Mouse (Mus musculus): ENCODE data around the gene Aadacl3. TPM values are rescaled to one million over a fixed set of nuclear protein-coding genes. Genes with fewer than 3 reads are reported as not detected.

The Aadacl3 gene
- total and polyA plus RNA-seq, 3 experiments, result not detected

GRCm38 (mm10) chr4:144441095-144441494, 22.5 kb downstream of the Aadacl3 start:
- H3K9ac ChIP-seq (ENCODE audit: control insufficient read depth, low read depth, low read length, poor library complexity, severe bottlenecking), result no peak overlapping the region
- H3K79me2 ChIP-seq (ENCODE audit: control insufficient read depth, insufficient read depth, low read length, poor library complexity), result no peaks in the 10 kb centered on the region
- H3K27me3 ChIP-seq (ENCODE audit: control insufficient read depth in 1 of 2, insufficient read depth in 2 of 2, low read length in 2 of 2), result no peaks in the 10 kb centered on the region
- no peak for TF ChIP-seq E2F4 (IDR thresholded peaks at IDR 0.05; ENCODE audit: borderline replicate concordance, low read depth, low read length)
- TF ChIP-seq CHD2 (IDR thresholded peaks at IDR 0.05; ENCODE audit: low read length), result no peak
- no peak for TF ChIP-seq MXI1 (IDR thresholded peaks at IDR 0.05; ENCODE audit: low read depth, low read length)
- TF ChIP-seq ZKSCAN1 (IDR thresholded peaks at IDR 0.05; ENCODE audit: low read depth, low read length), result no peak
- TF ChIP-seq RCOR1 (IDR thresholded peaks at IDR 0.05; ENCODE audit: low read depth, low read length), result no peak
- no peak for TF ChIP-seq ZMIZ1 (IDR thresholded peaks at IDR 0.05; ENCODE audit: low read depth, low read length)
- no peak for TF ChIP-seq POLR2AphosphoS2 (IDR thresholded peaks at IDR 0.05; ENCODE audit: low read length)
- TF ChIP-seq ZNF384 (IDR thresholded peaks at IDR 0.05; ENCODE audit: low read depth, low read length), result no peak
- no peak for TF ChIP-seq TCF12 (IDR thresholded peaks at IDR 0.05; ENCODE audit: low read depth, low read length)
- no peak for TF ChIP-seq CHD1 (IDR thresholded peaks at IDR 0.05; ENCODE audit: low read depth, low read length)
- no peak overlapping the region for H3K4me3 ChIP-seq (ENCODE audit: control insufficient read depth in 1 of 2, insufficient read depth in 1 of 2, low read depth in 2 of 2, low read length in 2 of 2)
- H3K4me1 ChIP-seq (ENCODE audit: control insufficient read depth in 1 of 2, insufficient read depth in 2 of 2, low read length in 2 of 2), result no peaks in the 10 kb centered on the region
- H3K27ac ChIP-seq (ENCODE audit: control insufficient read depth, low read depth, low read length), result no peak overlapping the region
- H3K9me3 ChIP-seq (replicated peaks; ENCODE audit: insufficient read depth, low read length), result no peaks in the 10 kb centered on the region
- no peaks in the 10 kb centered on the region for H3K36me3 ChIP-seq (ENCODE audit: control insufficient read depth in 1 of 2, insufficient read depth in 2 of 2, low read length in 2 of 2)
- no peak for DNase-seq (ENCODE audit: low read depth, low spot score)

- Histone ChIP-seq H3K9ac (ENCODE audit: control insufficient read depth, low read depth, low read length, poor library complexity, severe bottlenecking) (no peak within 1 kb of the TSS), H3K4me1 (ENCODE audit: control insufficient read depth in 1 of 2, insufficient read depth in 2 of 2, low read length in 2 of 2) (no peaks in the 10 kb centered on the region), H3K27me3 (ENCODE audit: control insufficient read depth in 1 of 2, insufficient read depth in 2 of 2, low read length in 2 of 2) (no peaks in the 10 kb centered on the region), H3K4me3 (ENCODE audit: control insufficient read depth in 1 of 2, insufficient read depth in 1 of 2, low read depth in 2 of 2, low read length in 2 of 2) (no peak within 1 kb of the TSS), H3K36me3 (ENCODE audit: control insufficient read depth in 1 of 2, insufficient read depth in 2 of 2, low read length in 2 of 2) (no peaks in the 10 kb centered on the region), H3K27ac (ENCODE audit: control insufficient read depth, low read depth, low read length) (no peak within 1 kb of the TSS), H3K79me2 (ENCODE audit: control insufficient read depth, insufficient read depth, low read length, poor library complexity) (no peaks in the 10 kb centered on the region), H3K9me3 (replicated peaks; ENCODE audit: insufficient read depth, low read length) (no peaks in the 10 kb centered on the region)
- no peak for DNase-seq (ENCODE audit: low read depth, low spot score)
- TF ChIP-seq RCOR1 (IDR thresholded peaks at IDR 0.05; ENCODE audit: low read depth, low read length) (no peak), NELFE (IDR thresholded peaks at IDR 0.05; ENCODE audit: low read depth, low read length) (no peak), ETS1 (IDR thresholded peaks at IDR 0.05; ENCODE audit: low read depth, low read length) (no peak), ZKSCAN1 (IDR thresholded peaks at IDR 0.05; ENCODE audit: low read depth, low read length) (no peak), GABPA (IDR thresholded peaks at IDR 0.05; ENCODE audit: low read depth, low read length) (no peak), MYB (IDR thresholded peaks at IDR 0.05; ENCODE audit: low read depth, low read length) (no peak), BHLHE40 (IDR thresholded peaks at IDR 0.05; ENCODE audit: borderline replicate concordance, low read depth, low read length) (no peak), USF1 (IDR thresholded peaks at IDR 0.05; ENCODE audit: low read depth, low read length) (no peak), HCFC1 (IDR thresholded peaks at IDR 0.05; ENCODE audit: low read depth, low read length) (no peak), CTCF (IDR thresholded peaks at IDR 0.05 in 2 of 3, conservative IDR thresholded peaks at IDR 0.05 in 1 of 3; ENCODE audit: control insufficient read depth in 1 of 3, insufficient read depth in 1 of 3, low read depth in 2 of 3, low read length in 3 of 3, poor library complexity in 1 of 3, severe bottlenecking in 1 of 3) (no peak), KAT2A (conservative IDR thresholded peaks at IDR 0.05; ENCODE audit: low read depth, low read length) (no peak), MYC (IDR thresholded peaks at IDR 0.05; ENCODE audit: low read depth, low read length) (no peak), CHD1 (IDR thresholded peaks at IDR 0.05; ENCODE audit: low read depth, low read length) (no peak), POLR2A (IDR thresholded peaks at IDR 0.05; ENCODE audit: control insufficient read depth in 1 of 2, insufficient read depth in 1 of 2, low read depth in 1 of 2, low read length in 2 of 2, poor library complexity in 1 of 2) (no peak), TCF12 (IDR thresholded peaks at IDR 0.05; ENCODE audit: low read depth, low read length) (no peak), POLR2AphosphoS5 (IDR thresholded peaks at IDR 0.05; ENCODE audit: borderline replicate concordance, low read depth, low read length) (no peak)
These were observed 24.9 kb downstream of the Aadacl3 start, which contains the start of gene 1700012P22Rik for GRCm38 (mm10) chr4:144438672-144439071. 1700012P22Rik (minus strand) TSS chr4:144438772.

Measured in MEL (cell line).